Mouse (Mus musculus) layer of hippocampus, postnatal 10 days (tissue): ENCODE data around the gene Dnttip1. TPM values are rescaled to one million over a fixed set of nuclear protein-coding genes. Genes with fewer than 3 reads are reported as not detected.

ENCODE experiments used
- DNase-seq, 2 experiments: peaks; one replicate each; pipeline ENCODE4 v3.0.0; 2021; ENCODE audit warnings: low spot score in 2 of 2
- total RNA-seq, 2 experiments: library from RNA; stranded (reverse); gene quantifications; 2 replicates each; pipeline ENCODE4 v1.2.3; 2021

Gene Dnttip1
- total RNA-seq, 2 experiments from 2014 or later, result 41.9 to 46.0 TPM

DNA sequence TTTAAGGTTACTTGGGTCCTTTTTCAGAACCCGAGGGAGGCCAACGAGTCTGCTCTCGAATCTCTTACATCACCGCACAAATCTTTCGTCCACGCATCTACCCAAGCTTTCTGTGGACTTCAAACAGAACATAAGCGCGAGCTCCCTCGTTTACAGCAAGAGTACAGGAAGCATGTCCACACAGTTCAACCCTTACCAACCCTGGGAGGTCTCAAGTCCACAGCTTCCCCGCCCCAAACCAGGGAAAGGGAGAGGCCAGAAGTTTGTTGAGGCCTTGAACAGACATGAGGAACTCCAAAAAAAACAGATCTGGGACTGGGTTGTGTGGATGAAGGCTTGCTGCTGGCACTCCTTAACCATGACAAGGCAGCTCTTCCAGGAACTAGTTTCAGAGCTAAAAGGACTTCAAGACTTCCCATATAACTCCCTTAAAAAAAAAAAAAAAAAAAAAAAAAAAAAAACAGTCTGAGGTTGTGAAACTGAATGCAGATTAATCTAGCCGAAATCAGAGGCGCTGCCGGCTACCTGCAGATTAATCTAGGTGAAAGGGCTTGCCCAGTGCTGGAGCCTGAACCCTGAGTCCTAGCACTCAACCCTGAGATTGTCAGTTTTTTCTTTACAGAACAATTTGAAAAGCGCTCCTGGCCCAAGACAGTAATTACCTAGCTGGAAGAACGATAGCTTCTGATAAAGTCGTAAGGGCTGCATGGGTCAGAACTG, 57.6 kb downstream of the Dnttip1 start:
- DNase-seq, result no peak

- no peak for DNase-seq
Observed at GRCm38 (mm10) chr2:164803921-164804313, 58.1 kb downstream of the Dnttip1 start.

DNA sequence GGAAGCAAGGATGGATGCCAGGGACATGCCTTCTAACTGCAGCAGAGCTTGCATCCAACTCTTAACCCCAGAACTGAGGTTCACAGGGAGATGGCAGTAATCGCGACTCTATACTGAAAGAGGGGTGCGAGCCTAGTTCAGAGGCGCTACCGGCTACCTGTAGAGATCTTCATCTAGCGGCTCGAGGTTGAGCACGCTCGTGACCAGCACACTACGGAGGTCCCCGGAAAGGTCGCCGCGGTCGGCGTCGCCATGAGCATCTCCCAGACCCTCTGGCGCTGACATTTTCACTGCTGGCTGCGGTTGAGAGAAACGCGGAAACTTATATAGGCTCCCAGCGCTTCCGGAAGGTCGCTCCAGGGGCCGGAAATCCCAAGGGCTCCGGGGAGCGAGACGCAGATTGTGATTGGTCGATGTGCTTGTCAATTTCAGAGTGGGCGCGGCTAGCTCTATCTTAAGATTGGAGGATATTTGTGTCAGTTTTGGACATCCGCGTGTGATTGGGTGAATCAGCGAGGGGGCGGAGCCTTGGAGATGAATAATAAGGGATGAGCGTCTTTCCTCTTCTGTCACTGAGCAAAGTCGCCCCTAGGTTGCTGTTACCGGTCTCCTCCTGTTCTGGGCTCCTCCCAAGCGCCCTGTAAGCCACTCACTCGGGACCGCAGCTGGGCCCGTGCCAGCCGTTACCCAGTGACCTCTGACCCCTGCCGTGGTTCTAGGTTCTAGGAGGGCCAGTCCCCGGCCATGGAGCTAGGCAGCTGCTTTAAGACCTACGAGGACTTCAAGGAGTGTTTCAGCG, 58.9 kb downstream of the Dnttip1 start, which contains the start of the genes Acot8 and Zswim3:
Acot8 (minus strand) TSS at position 350 of the 799 bp plus-strand sequence.
Zswim3 (plus strand) TSS at position 566 of the 799 bp plus-strand sequence.
- peak; percentile 100 for DNase-seq

DNA sequence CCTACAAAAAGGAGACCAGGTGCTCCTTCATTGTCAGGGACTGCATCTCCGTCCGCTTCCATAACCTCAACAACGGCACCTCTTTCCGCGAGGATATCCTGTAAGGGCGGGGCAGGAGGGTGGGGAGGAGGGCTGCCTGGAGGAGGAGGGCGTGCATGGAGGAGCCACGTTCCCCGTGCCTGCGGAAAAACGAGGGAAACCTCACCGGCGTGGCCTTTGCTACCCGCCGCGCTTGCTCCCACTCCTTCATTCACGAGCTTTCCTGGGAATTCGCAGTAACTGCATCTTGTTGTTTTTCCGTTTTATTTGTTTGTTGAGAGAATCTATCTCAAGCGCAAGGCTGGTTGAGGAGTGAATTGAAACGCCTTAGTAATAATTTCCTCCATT, 59.5 kb downstream of the Dnttip1 start:
- DNase-seq, result no peak

DNA sequence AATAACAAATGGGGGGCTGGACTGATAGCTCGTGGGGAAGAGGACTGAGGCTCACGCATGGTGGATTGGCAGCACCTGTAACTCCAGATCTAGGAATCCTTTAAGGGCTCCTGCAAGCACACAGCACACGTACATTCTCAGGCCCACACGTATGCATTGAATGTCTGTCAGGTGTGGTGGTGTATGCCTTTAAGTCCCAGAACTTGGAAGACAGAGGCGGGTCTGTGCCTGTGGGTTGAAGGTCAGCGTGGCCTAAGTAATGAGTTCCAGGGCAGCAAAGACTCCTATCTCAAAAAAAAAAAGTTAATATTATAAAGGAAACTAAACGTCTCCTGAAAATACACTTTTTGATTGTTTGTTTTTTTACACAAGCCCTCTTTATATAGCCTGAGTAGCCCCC, 60.8 kb downstream of the Dnttip1 start:
- no peak for DNase-seq

DNA sequence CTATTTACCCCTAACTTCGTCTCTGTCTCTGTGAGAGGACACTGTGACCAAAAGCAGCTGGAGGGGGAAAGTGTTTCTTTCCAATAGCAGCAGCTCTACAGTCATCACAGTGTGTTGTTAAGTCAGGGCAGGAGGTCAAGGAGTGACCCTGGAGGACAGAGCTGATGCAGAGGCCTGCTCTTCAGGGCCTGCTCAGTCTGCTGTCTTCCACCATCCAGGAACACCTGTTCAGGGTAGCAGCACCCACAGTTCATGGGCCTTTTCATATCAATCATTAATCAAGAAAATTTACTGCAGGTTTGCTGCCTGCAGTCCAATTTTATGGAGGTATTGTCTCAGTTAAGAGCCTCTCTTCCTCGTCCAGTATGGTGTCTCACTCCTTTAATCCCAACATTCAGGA, 67.8 kb downstream of the Dnttip1 start:
- DNase-seq, result no peak

GRCm38 (mm10) chr2:164815348-164815747, 69.6 kb downstream of the Dnttip1 start:
- no peak for DNase-seq

- DNase-seq, result no peak
Observed at GRCm38 (mm10) chr2:164815821-164816220, 70.0 kb downstream of the Dnttip1 start.

DNA sequence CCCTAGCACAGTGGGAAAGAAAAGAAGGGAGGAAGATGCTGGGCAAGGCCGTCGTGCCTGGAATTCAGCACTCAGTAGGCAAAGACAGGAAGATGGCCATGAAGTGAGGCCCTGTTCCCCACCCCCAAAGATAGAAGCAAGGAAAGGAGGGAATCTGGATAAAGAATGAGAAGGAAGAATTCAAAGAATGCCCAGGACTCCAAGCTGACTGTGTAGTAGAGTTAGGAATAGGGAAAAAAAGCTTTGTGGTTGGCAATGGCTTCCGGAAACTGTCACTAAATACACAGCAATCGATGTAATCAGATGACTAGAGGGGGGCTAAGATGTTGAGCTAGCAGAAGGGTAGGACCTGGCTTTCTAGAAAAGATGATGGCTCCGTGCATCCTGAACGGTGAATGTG, 71.4 kb downstream of the Dnttip1 start:
- DNase-seq, result no peak

- no peak for DNase-seq
Observed at GRCm38 (mm10) chr2:164817703-164818102, 71.9 kb downstream of the Dnttip1 start.

Other genes starting within 250 kb of the Dnttip1 start
- 100 to 1,000 TPM; 106 to 109 TPM for gene Pigt, start 248.5 kb upstream of the Dnttip1 start, total RNA-seq
- gene Wfdc2, start 183.6 kb upstream of the Dnttip1 start, total RNA-seq, result under 1 TPM in 1 of 2 experiments, not detected in 1; 0.73 TPM
- gene Spint3, start 172.5 kb upstream of the Dnttip1 start, total RNA-seq, result not detected
- gene Wfdc6a, start 160.5 kb upstream of the Dnttip1 start, total RNA-seq, result 1 to 10 TPM in 1 of 2 experiments, under 1 TPM in 1; 0.78 to 2.2 TPM
- not detected for gene Eppin, start 152.4 kb upstream of the Dnttip1 start, total RNA-seq
- not detected for gene Wfdc6b, start 132.5 kb upstream of the Dnttip1 start, total RNA-seq
- gene Wfdc8, start 132.4 kb upstream of the Dnttip1 start, total RNA-seq, result not detected
- gene Wfdc16, start 107.2 kb upstream of the Dnttip1 start, total RNA-seq, result not detected
- gene Wfdc10, start 89.9 kb upstream of the Dnttip1 start, total RNA-seq, result not detected
- gene Wfdc9, start 89.4 kb upstream of the Dnttip1 start, total RNA-seq, result not detected
- gene Wfdc11, start 71.9 kb upstream of the Dnttip1 start, total RNA-seq, result not detected
- not detected for gene Wfdc13, start 60.9 kb upstream of the Dnttip1 start, total RNA-seq
- gene Spint4, start 47.5 kb upstream of the Dnttip1 start, total RNA-seq, result not detected
- not detected for gene Spint5, start 30.7 kb upstream of the Dnttip1 start, total RNA-seq
- gene Wfdc3, start 52 bp upstream of the Dnttip1 start, total RNA-seq, result 1 to 10 TPM in 1 of 2 experiments, under 1 TPM in 1; 0.87 to 1.4 TPM
- 1 to 10 TPM; 6.9 to 8.3 TPM for gene Ube2c, start 23.9 kb downstream of the Dnttip1 start, total RNA-seq
- gene Tnnc2, start 34.0 kb downstream of the Dnttip1 start, total RNA-seq, result not detected
- 10 to 100 TPM; 41.3 to 43.6 TPM for gene Snx21, start 39.8 kb downstream of the Dnttip1 start, total RNA-seq
- 10 to 100 TPM; 24.1 to 28.6 TPM for gene Acot8, start 58.9 kb downstream of the Dnttip1 start, total RNA-seq
- gene Zswim3, start 59.1 kb downstream of the Dnttip1 start, total RNA-seq, result 1 to 10 TPM; 8.9 to 9.4 TPM
- gene Zswim1, start 76.7 kb downstream of the Dnttip1 start, total RNA-seq, result 10 to 100 TPM; 18.5 to 18.7 TPM
- gene Spata25, start 82.6 kb downstream of the Dnttip1 start, total RNA-seq, result 1 to 10 TPM in 1 of 2 experiments, not detected in 1; 1.6 TPM
- 10 to 100 TPM; 70.8 to 76.9 TPM for gene Ctsa, start 86.9 kb downstream of the Dnttip1 start, total RNA-seq
- 1 to 10 TPM; 3.5 to 4.7 TPM for gene Neurl2, start 87.5 kb downstream of the Dnttip1 start, total RNA-seq
- gene Pltp, start 111.7 kb downstream of the Dnttip1 start, total RNA-seq, result 10 to 100 TPM; 72.9 to 79.2 TPM
- gene Pcif1, start 133.3 kb downstream of the Dnttip1 start, total RNA-seq, result 10 to 100 TPM; 45.0 to 50.9 TPM
- 10 to 100 TPM; 24.0 to 24.1 TPM for gene Zfp335, start 165.8 kb downstream of the Dnttip1 start, total RNA-seq
- 1 to 10 TPM; 2.8 TPM for gene Mmp9, start 194.8 kb downstream of the Dnttip1 start, total RNA-seq
- 100 to 1,000 TPM; 252 to 272 TPM for gene Slc12a5, start 214.8 kb downstream of the Dnttip1 start, total RNA-seq